Mouse (Mus musculus) liver, adult 2 months (tissue): ENCODE measurements around the gene 4932414N04Rik. TPM values are rescaled to one million over a fixed set of nuclear protein-coding genes. Genes with fewer than 3 reads are reported as not detected.
"Not testable (repeated sequence)": the region's sequence is repeated elsewhere in the genome, so short reads cannot be mapped to it uniquely, and the experiment has no call there.

ENCODE experiments used
- DNase-seq: peaks from one replicate; pipeline ENCODE4 v3.0.0-alpha.2; 2011; ENCODE audit warnings: low read depth, low spot score; ENCODE audit errors: extremely low read depth
- H3K27ac ChIP-seq: fragments of 200-500 bp; replicated peaks from 2 replicates; pipeline ENCODE4 v1.5.1; 2012; ENCODE audit warnings: low read depth, mild to moderate bottlenecking, control low read depth, inconsistent platforms, low read length; ENCODE audit not compliant: insufficient read depth
- H3K27me3 ChIP-seq: fragments of 200-500 bp; 2 replicates; pipeline ENCODE4 v1.6.1; 2012; ENCODE audit warnings: mild to moderate bottlenecking, moderate library complexity, low read length, inconsistent platforms; ENCODE audit not compliant: control insufficient read depth, insufficient read depth
- H3K36me3 ChIP-seq: fragments of 200-500 bp; 2 replicates; pipeline ENCODE4 v1.6.1; 2012; ENCODE audit warnings: low read length, inconsistent platforms; ENCODE audit not compliant: control insufficient read depth, insufficient read depth
- H3K4me1 ChIP-seq: fragments of 200-500 bp; 2 replicates; pipeline ENCODE4 v1.6.1; 2011; ENCODE audit warnings: low read length; ENCODE audit not compliant: control insufficient read depth, insufficient read depth
- H3K4me3 ChIP-seq: fragments of 200-500 bp; 2 replicates; pipeline ENCODE4 v1.5.1; 2011; ENCODE audit warnings: low read depth, mild to moderate bottlenecking, control low read depth, low read length, moderate library complexity; ENCODE audit not compliant: insufficient read depth
- H3K79me2 ChIP-seq: fragments of 200-500 bp; 2 replicates; pipeline ENCODE4 v1.6.1; 2012; ENCODE audit warnings: inconsistent platforms, mild to moderate bottlenecking, low read length, moderate library complexity; ENCODE audit not compliant: control insufficient read depth, insufficient read depth
- H3K9ac ChIP-seq: fragments of 200-500 bp; 2 replicates; pipeline ENCODE4 v1.6.1; 2012; ENCODE audit warnings: low read depth, mild to moderate bottlenecking, control low read depth, inconsistent platforms, low read length
- CTCF ChIP-seq: fragments of 200-500 bp; IDR thresholded peaks from 2 replicates; pipeline ENCODE4 v1.5.1; 2011; ENCODE audit warnings: low read depth, low read length, control low read depth
- POLR2A ChIP-seq: fragments of 200-500 bp; IDR thresholded peaks from 2 replicates; pipeline ENCODE4 v1.6.1; 2011; ENCODE audit warnings: low read length, control low read depth; ENCODE audit not compliant: insufficient read depth; ENCODE audit errors: extremely low read depth
- WGBS: fragments of 180-500 bp; shearing (Covaris S2); methylation state at CpG from one replicate; pipeline ENCODE4 v1.1.7; 2018; 5-methylcytosine and 5-hydroxymethylcytosine counted together
- polyA plus RNA-seq: library from polyadenylated mRNA; depleted of rRNA; stranded (reverse); fragments of >200 nt; gene quantifications from 2 replicates; pipeline ENCODE4 v1.2.3, GENCODE M21; 2012
- total RNA-seq: library from RNA; depleted of rRNA; stranded (reverse); fragments of >200 nt; gene quantifications from 2 replicates; pipeline ENCODE4 v1.2.3, GENCODE M21; 2014

4932414N04Rik gene
- total and polyA plus RNA-seq, 2 experiments, result not detected

DNA sequence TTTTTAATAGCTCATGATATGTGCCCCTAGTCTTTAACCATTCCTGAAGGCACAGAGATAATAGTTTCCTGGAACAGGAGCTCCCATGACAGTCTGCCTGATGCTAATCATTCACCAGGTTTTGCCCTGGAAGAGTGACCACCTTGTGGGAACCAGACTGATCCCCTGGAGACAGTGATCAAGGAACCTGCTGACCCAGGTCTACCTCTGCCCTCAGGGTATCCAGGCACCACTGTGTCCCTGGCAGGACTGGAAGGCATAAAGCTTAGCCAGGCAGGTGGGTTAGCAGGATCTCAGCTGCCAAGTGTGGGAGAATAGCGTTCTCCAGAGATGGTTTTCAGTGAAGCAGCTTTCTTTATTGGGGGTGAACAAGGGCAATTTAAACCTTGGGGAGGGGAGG is 109.1 kb downstream of the 4932414N04Rik start:
- H3K9ac ChIP-seq, result no peak overlapping the region
- TF ChIP-seq POLR2A (no peak), CTCF (no peak)
- 83% methylated on average over 1 of the region's 1 CpGs for WGBS
- no peak overlapping the region for H3K4me3 ChIP-seq
- no peak for DNase-seq
- H3K36me3 ChIP-seq, result no peaks in the 10 kb centered on the region
- H3K27ac ChIP-seq, result no peak overlapping the region
- H3K79me2 ChIP-seq, result no peaks in the 10 kb centered on the region
- no peaks in the 10 kb centered on the region for H3K27me3 ChIP-seq
- H3K4me1 ChIP-seq, result no peaks in the 10 kb centered on the region

DNA sequence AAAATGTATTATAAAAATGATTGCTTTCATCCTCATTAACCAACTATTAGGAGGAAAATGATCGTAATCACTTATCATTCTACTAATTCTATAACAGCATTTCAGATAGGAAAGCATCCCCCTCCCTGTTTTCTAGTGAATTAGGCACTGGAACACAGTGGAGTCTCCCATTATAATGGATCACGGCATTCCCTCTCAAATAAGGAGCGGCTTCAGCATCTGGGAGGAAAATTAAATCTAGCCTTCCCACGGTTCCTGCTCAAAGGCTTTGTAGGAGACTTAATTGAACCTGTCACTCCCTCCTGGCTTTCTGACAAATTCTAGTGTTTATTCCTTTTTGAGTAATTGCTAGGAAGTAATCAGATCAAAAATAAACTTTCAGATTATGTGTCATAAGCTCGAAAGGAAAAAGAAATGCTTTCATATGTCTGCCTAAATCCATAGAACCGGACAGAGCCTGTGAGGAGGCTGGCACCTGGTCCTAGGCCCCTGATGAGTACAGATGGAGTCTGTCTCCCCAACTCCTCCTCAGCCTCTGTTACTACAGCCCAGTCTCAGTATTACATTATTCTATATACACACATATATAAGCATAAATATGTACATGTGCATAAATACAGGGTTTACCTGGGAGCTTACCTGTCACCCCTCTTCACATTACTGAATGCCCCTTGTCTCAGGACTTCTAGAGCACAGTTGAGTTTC is 111.1 kb downstream of the 4932414N04Rik start:
- no peak overlapping the region for H3K27ac ChIP-seq
- WGBS, result 82% methylated on average over 6 of the region's 6 CpGs
- H3K9ac ChIP-seq, result no peak overlapping the region
- no peaks in the 10 kb centered on the region for H3K4me1 ChIP-seq
- no peak for DNase-seq
- no peak overlapping the region for H3K4me3 ChIP-seq
- H3K27me3 ChIP-seq, result no peaks in the 10 kb centered on the region
- H3K79me2 ChIP-seq, result no peaks in the 10 kb centered on the region
- H3K36me3 ChIP-seq, result no peaks in the 10 kb centered on the region
- no peak for TF ChIP-seq POLR2A
- TF ChIP-seq CTCF, result no peak

DNA sequence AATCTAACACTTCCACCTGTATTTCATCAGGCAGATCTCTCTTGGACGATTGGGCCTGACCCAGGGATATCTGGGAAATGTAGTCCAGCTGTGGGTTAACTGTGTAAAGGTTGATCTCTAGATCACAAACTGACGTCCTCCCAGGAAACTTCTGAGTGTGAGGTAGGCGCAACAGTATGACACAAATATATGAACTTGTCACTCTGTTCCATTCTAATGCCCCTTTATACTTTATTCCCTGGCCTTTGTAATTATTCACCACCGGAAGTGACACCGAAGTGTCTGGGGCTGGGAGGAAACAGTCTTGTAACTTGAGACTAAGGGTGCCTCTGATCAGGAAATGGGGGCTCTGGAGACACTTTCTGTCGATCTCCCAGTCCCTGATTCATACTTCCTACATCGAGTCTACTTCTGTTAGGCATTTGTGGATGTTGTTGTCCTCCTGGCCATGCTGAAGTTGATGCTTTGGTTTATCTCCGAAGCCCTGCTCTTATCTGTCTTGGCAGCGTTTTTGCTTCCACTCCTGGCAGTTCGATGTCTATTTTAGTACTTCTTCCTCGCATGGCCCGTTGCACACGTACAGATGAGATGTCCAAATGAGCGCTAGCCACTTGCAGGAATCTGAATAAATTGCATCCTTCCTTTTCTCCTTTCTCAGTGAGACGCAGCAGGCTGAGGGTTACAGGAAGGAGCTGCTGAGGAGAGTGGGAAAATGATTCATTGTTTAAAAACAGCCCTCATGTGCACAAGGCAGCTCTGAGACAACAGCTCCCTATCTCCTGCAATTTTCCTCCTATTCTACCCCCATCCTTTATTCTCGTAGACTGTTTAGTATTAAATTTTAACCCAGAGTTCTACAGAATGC is 126.2 kb downstream of the 4932414N04Rik start:
- no peak for TF ChIP-seq CTCF
- no peak for TF ChIP-seq POLR2A
- Histone ChIP-seq H3K27ac (no peak overlapping the region), H3K4me1 (no peaks in the 10 kb centered on the region), H3K27me3 (no peaks in the 10 kb centered on the region), H3K79me2 (no peaks in the 10 kb centered on the region), H3K4me3 (no peak overlapping the region), H3K9ac (no peak overlapping the region), H3K36me3 (no peaks in the 10 kb centered on the region)
- peak; percentile 16 for DNase-seq
- 49% methylated on average over 16 of the region's 16 CpGs for WGBS

DNA sequence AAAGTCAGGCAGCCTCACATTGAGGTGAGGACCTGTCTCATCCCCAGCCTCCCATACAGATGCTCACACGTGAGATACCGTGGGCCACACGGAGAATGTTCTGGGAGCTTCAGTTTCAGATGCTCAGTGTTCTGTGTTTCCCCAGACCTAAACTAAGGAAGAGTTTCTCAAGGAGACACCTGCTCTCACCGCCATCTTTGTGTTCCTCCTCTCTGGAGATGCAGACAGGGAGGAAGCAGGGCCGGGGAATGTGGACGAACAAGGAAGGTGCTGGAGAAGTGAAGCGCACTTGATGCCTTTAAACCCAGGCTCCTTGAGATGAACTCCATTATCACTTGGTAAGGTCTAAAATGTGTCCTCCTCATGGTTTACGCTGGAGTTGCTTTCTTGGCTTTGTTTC is 127.4 kb downstream of the 4932414N04Rik start:
- not testable (repeated sequence) for DNase-seq, H3K27me3 ChIP-seq, H3K79me2 ChIP-seq, H3K27ac ChIP-seq, H3K36me3 ChIP-seq, H3K9ac ChIP-seq, H3K4me1 ChIP-seq, H3K4me3 ChIP-seq
- WGBS, result 94% methylated on average over 8 of the region's 8 CpGs

DNA sequence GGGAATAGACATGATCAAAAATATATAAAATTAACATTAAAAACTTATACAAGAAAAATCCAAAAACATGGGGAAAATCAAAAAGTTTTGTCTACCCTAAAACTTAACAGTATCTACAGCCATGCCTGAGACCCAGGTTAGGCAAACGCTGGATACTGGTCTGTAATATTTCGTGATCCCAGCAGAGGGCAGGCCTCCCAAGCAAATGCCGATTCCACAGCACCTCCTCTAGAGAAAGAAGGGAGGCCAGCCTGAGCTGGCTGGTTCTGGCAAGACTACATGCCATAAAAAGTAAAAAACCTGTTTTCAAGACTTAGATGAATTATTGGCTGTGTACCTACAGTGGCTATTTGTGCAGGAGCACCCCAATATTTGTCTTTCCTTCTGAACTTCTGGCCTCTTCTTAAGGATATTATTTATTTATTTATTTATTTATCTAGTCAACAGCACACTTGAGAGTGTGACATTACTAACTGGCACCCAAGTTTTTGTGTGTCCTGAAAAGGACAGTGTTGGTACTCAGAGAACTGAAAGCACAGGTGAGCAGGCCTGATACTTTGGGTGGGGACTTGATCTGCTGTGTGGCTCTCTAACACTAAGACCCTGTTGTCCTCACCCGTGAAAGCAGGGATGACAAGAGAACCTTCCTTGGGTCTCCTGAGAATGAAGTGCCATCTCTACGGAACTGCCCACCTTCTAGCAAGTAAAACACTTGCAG is 128.6 kb downstream of the 4932414N04Rik start:
- DNase-seq, result peak; percentile 50
- TF ChIP-seq POLR2A (no peak), CTCF (peak; percentile 89)
- H3K4me3 ChIP-seq, result no peak overlapping the region
- no peaks in the 10 kb centered on the region for H3K4me1 ChIP-seq
- H3K36me3 ChIP-seq, result no peaks in the 10 kb centered on the region
- no peak overlapping the region for H3K9ac ChIP-seq
- H3K79me2 ChIP-seq, result no peaks in the 10 kb centered on the region
- H3K27me3 ChIP-seq, result no peaks in the 10 kb centered on the region
- WGBS, result 36% methylated on average over 5 of the region's 5 CpGs
- H3K27ac ChIP-seq, result no peak overlapping the region
